Mouse (Mus musculus): ENCODE measurements around the gene Slc7a11.

DNA sequence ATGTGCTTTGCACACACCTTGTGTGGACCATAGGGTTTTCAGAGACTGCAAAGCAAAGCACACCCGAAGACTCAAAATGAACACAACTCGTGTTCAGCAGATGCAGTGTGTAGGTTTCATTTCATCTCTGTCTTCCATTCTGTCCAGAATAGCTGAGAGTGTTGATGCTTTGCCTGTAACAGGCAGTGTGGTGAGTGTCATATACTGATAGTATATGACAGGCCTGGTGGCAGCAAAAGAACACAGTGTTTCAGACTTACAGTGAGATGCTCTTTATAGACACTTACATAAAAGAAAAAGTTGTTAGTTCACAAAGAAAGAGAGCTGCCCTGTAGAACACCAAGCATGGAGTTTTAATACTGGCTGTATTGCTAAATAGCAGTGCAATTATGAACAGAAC is 505.8 kb downstream of the Slc7a11 start:
- TF ChIP-seq CTCF (IDR thresholded peaks at IDR 0.05; ENCODE audit: insufficient read depth, low read depth, low read length) = no peak
- no peak for TF ChIP-seq POLR2A (IDR thresholded peaks at IDR 0.05; ENCODE audit: insufficient read depth, low read depth, low read length)
